Mouse (Mus musculus): ENCODE measurements around the gene Slc44a5.
"Not testable (repeated sequence)": the region's sequence is repeated elsewhere in the genome, so short reads cannot be mapped to it uniquely, and the experiment has no call there.

The Slc44a5 gene

GRCm38 (mm10) chr3:154215779-154216178, 242.5 kb downstream of the Slc44a5 start:
- no peak for DNase-seq (ENCODE audit: low read depth)

GRCm38 (mm10) chr3:154222141-154222591, 248.9 kb downstream of the Slc44a5 start:
- DNase-seq (ENCODE audit: low read depth) = no peak

DNA sequence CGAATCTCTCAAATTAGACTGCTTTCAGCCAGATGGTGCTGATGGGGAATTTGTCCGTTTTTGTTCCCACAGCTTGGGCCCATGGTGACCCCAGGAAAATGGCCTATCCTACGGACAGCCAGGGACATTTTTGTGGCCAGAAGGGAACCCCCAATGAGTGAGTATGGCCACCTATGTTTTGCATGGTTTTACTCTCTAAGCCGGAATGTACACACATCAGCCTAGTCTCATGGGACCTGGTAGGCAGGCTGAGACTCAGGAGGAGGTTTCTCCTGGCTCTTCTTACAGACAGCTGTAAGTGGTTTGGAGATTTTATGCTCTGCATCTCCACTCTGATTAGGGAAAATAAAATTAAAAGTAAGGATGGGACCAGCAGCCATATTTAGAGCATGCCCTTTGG, 249.5 kb downstream of the Slc44a5 start:
- no peak for DNase-seq (ENCODE audit: low read depth)

DNA sequence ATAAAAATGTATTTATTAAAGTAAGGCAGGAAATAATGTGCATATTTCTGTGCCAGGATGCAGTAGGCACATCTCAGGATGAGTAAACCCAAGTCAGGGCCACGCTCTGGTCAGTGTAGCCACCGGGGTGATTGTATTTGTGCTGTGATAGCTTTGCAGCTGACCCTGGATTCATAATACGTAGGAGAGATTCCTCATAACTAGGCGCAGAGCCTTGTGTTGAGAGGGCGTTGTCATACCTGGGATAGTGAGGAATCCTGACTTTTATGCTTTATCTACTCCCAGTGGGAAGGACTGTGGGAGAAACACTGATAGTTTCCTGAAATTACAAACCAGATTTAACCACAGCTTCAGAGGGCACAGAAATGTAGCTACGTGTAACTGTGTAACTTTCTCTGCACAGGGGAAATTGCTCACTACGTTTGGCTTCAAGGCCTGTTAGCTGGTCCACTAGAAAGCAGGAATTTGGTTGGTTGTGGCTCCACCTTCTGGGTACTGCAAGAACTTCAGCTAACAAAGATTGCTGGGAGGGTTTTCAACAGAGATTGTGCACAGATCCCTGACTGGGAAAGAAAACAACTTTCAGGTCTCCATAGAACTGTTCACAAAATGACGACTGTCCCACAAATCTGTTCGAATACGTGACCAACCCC, 253.0 kb downstream of the Slc44a5 start:
- peak; percentile 33 for DNase-seq (ENCODE audit: low read depth)

DNA sequence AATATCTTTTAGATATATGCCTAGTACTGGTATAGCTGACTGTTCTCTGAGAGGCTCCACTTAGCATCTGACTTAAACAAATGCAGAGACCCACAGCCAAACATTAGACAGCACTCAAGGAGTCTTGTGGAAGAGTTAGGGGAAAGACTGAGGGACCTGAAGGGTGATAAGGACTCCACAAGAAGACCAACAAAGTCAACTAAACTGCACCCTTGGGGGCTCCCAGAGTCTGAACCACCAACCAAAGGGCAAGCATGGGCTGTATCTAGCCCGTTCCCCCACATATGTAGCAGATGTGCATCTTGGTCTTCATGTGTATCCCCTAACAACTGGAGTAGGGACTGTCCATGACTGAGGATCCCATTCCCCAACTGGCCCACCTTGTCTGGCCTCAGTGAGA, 271.7 kb downstream of the Slc44a5 start:
- DNase-seq (ENCODE audit: low read depth) = no peak

- DNase-seq (ENCODE audit: low read depth) = no peak
Measured at GRCm38 (mm10) chr3:154251486-154251885, 278.2 kb downstream of the Slc44a5 start.

GRCm38 (mm10) chr3:154252219-154252618, 279.0 kb downstream of the Slc44a5 start:
- DNase-seq (ENCODE audit: low read depth) = no peak

GRCm38 (mm10) chr3:154254187-154254586, 281.0 kb downstream of the Slc44a5 start:
- not testable (repeated sequence) for DNase-seq (ENCODE audit: low read depth)

GRCm38 (mm10) chr3:154257312-154257711, 284.1 kb downstream of the Slc44a5 start:
- no peak for DNase-seq (ENCODE audit: low read depth)

GRCm38 (mm10) chr3:154268313-154268712, 295.1 kb downstream of the Slc44a5 start:
- no peak for DNase-seq (ENCODE audit: low read depth)

DNA sequence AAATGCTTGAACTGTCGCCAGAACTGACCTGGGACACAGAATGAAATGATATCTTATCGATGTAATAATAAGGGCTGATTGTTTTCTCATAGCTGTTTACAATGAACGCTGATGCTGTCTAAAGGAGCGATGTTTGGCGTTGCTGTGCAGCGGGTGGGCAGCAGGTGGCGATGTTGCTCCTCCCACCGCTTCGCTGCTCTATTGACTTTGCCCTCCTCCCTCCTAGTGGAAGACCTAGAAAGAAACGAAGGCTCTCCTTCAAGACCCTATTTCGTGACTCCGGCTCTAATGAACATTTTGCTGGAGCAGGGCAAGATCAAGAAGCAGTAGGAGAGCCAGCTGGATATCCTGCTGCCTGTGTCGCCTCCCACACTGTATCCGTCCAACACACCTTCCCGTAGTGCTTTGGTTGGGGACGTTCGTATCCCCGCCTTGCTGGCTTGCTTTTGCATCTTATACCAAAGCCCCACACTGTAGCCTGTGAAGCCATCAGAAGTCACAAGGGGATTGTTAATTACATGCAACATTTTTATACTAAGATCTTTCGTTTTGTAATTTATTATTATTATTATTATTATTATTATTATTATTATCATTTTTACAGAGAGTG, 296.6 kb downstream of the Slc44a5 start:
- DNase-seq (ENCODE audit: low read depth) = peak; percentile 51

DNA sequence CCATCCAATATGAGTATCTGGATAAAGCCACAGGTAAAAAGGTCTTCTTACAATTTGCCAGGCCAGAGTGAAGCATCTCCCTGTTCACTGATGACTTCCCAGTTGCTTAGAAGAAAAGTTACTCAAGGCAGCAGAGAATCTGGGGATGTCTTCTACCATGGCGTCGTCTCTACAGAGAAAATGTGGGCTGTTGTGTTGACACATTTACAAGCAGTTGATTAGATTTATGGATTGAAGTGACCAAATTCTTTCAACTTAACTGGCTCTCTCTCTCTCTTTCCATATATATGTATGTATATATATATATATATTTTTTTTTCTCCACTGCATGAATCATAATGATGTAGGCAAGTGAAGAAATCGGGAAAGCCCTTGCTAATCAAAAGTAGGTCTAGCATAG, 301.4 kb downstream of the Slc44a5 start:
- DNase-seq (ENCODE audit: low read depth) = no peak

GRCm38 (mm10) chr3:154284260-154284659, 311.0 kb downstream of the Slc44a5 start:
- no peak for DNase-seq (ENCODE audit: low read depth)

DNA sequence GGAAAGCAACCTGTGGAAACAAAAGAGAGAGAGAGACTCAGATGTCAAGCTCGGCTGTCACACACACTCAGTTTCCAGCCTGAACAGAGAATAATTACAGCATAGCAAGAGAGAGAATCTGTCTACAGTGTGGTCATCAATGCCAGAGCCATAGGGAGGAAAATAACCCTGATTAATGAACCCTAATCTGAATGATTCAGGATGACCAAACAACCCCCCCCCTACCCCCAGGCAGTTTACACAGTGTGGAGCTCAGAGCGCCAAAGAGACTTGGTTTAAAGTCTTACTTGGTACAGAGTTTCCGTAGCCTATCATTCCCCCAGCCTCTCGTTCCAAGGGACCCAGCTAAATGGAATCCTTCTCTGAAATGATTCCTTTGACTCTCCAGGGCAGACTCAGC, 312.1 kb downstream of the Slc44a5 start:
- no peak for DNase-seq (ENCODE audit: low read depth)

DNA sequence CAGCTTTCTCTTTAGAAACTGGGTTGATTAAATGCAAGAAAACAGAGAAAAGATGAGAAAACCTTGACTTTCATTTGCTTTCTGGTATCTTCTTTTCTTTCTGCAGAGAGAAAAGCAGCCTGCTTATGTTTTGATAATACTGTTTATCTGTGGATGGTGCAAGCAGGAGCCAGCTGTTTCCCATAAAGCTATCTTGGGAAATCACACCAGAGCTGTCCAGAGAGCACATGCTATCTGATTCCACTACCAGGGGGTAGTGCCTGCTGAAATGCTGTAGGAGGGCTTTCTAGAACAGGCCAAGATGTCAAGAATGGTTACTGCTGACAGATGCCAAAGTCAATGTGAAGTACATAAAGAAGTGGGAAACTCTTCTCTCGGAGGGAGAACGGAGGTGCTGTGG, 314.0 kb downstream of the Slc44a5 start:
- DNase-seq (ENCODE audit: low read depth) = no peak

GRCm38 (mm10) chr3:154288429-154289069, 315.3 kb downstream of the Slc44a5 start:
- DNase-seq (ENCODE audit: low read depth) = no peak

DNA sequence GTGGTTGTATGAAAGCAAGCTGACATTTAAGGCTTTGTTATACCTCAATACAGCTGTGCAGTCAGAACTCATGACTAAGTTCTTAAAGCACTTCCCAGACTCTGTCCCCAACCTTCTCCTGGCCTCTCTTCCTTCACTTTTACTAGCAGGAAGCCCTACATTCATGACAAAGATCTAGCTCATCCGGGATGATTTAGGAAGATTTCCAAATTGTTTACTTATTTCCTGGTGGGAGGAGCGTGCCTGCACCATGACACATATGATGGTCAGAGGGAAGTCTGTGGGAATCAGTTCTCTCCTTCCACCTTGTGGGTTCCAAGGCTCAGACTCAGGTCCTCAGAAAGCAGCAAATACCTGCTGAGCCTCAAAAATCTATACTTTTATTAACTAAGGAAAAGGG, 317.1 kb downstream of the Slc44a5 start:
- no peak for DNase-seq (ENCODE audit: low read depth)

DNA sequence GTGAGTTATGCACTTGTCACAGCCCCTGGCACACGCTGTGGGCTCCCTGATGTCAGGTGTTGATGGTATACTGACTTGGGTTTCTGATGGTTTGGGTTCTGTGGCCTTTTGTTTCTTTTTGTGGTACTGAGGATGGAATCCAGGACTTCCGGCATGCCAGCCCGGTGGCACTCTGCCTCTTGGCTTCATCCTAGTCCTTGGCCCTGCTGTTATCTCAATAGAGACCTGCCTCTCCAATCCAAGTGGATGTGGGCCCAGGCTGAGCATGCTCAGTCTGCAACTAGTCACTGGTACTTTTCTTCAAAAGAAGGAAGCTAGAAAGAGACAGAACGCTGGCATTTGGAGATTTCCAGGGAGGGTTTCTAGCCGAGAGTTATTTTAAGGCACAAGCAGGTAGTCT, 318.9 kb downstream of the Slc44a5 start:
- DNase-seq (ENCODE audit: low read depth) = no peak

DNA sequence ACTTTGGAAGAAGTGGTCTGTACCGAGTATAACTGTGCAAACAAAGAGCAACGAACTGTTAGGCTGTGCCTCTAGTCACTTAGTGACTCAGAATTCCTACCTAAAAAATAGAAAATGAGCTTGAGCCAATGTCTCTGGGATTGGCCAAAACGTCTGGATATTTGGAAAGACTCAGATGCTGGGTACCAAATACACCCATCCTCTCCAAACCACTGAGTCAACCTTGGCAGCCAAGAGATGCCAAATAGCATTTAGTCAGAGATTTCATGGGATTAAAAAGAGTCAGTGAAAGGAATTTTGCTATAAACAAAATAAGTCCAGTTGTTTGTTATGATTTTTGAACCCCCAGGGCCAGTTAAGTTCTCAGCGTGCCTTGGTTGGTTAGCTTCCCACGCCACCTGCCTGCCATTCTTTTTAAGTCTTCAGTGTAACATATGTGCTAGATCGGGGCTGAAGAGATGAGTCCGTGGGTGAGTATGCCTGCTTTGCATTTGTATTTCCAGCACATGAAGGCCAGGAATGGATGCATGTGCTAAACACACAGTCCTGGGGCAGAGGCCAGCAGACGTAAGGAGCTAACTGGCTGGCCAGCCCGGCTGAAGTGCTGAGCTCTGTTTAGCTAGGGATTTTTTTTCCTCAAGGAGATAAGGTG, 320.7 kb downstream of the Slc44a5 start:
- no peak for DNase-seq (ENCODE audit: low read depth)

GRCm38 (mm10) chr3:154294924-154295834, 321.9 kb downstream of the Slc44a5 start:
- no peak for DNase-seq (ENCODE audit: low read depth)

DNA sequence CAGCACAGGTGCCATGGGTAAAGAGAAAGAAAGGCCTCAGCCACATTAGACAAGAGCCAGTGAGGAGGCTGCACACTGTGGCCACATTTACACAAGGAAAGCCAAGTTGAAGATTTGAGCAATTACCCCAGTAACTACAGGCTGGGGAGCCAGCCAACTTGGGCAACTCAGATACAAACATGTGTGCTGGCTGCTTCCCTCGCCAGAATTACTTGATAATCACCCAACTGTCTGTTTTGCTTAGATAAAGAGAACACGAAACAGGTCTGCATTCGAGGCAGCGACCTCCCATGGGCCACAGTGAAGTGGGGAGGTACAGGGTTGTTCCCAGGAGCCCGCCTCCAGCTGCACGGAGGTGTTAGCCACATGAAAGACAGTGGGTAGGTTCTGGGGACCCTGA, 324.3 kb downstream of the Slc44a5 start:
- no peak for DNase-seq (ENCODE audit: low read depth)

DNA sequence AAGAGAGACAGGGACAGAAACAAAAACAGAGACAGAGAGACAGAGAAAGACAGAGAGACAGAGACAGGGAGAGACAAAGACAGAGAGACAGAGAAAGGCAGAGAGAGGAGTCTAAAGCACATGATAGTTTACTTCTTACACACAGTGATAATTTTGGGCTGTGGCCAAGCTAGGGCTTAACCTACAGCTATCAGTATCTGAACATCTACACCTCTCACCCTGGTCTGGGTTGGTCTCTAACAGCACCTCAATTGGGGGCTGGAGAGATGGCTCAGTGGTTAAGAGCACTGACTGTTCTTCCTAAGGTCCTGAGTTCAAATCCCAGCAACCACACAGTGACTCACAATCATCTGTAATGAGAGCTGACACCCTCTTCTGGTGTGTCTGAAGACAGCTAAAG, 325.3 kb downstream of the Slc44a5 start:
- no peak for DNase-seq (ENCODE audit: low read depth)

All from induced T-regulatory cell, adult 2 months (primary cell).